Mouse (Mus musculus) ES-Bruce4 (cell line): ENCODE results near the gene Sart1. TPM values are rescaled to one million over a fixed set of nuclear protein-coding genes. Genes with fewer than 3 reads are reported as not detected.

ENCODE experiments used
- H3K27ac ChIP-seq: 2 replicates; pipeline ENCODE4 v1.5.1; 2012; ENCODE audit warnings: low read length, inconsistent platforms; ENCODE audit not compliant: insufficient read depth
- H3K27me3 ChIP-seq: 2 replicates; pipeline ENCODE4 v1.6.1; 2012; ENCODE audit warnings: mild to moderate bottlenecking, low read length, inconsistent platforms; ENCODE audit not compliant: control insufficient read depth, poor library complexity, insufficient read depth, severe bottlenecking
- H3K36me3 ChIP-seq: 2 replicates; pipeline ENCODE4 v1.6.1; 2012; ENCODE audit warnings: inconsistent platforms, mild to moderate bottlenecking, low read length, moderate library complexity; ENCODE audit not compliant: control insufficient read depth, poor library complexity, insufficient read depth, severe bottlenecking
- H3K4me1 ChIP-seq: one replicate; pipeline ENCODE4 v1.8.1; 2011; ENCODE audit warnings: low read length; ENCODE audit not compliant: control insufficient read depth, insufficient read depth
- H3K4me3 ChIP-seq: 2 replicates; pipeline ENCODE4 v1.5.1; 2011; ENCODE audit warnings: low read depth, mild to moderate bottlenecking, low read length
- H3K9ac ChIP-seq: 2 replicates; pipeline ENCODE4 v1.6.1; 2012; ENCODE audit warnings: low read depth, mild to moderate bottlenecking, inconsistent platforms; ENCODE audit not compliant: poor library complexity, severe bottlenecking
- H3K9me3 ChIP-seq: replicated peaks from 2 replicates; pipeline ENCODE4 v1.6.1; 2012; ENCODE audit warnings: mild to moderate bottlenecking, low read length, inconsistent platforms; ENCODE audit not compliant: control insufficient read depth, poor library complexity, insufficient read depth, severe bottlenecking
- CTCF ChIP-seq: IDR thresholded peaks from one replicate; pipeline ENCODE4 v1.8.1; 2011; ENCODE audit warnings: low read depth, low read length
- EP300 ChIP-seq: IDR thresholded peaks from 2 replicates; pipeline ENCODE4 v1.6.1; 2011; ENCODE audit warnings: low read depth, low read length; ENCODE audit not compliant: insufficient read depth
- POLR2A ChIP-seq: IDR thresholded peaks from one replicate; pipeline ENCODE4 v1.8.1; 2011; ENCODE audit warnings: low read length; ENCODE audit not compliant: insufficient read depth
- polyA plus RNA-seq: library from polyadenylated mRNA; stranded (reverse); fragments of >200 nt; gene quantifications from 2 replicates; pipeline ENCODE4 v1.2.4, GENCODE M21; 2011; ENCODE audit warnings: low read depth; ENCODE audit not compliant: missing spikeins, insufficient read depth, insufficient read length

Gene Sart1
- polyA plus RNA-seq, 1 experiment: 67.8 TPM

GRCm38 (mm10) chr19:5390416-5390815 is 1.9 kb upstream of the Sart1 start:
- no peaks in the 10 kb centered on the region for H3K27me3 ChIP-seq
- H3K4me1 ChIP-seq: no peaks in the 10 kb centered on the region
- peak overlapping the region; percentile 78 for H3K9ac ChIP-seq
- TF ChIP-seq POLR2A (no peak), CTCF (no peak), EP300 (no peak)
- no peak overlapping the region for H3K4me3 ChIP-seq
- H3K36me3 ChIP-seq: no peaks in the 10 kb centered on the region
- H3K9me3 ChIP-seq: no peaks in the 10 kb centered on the region
- no peak overlapping the region for H3K27ac ChIP-seq

GRCm38 (mm10) chr19:5389647-5390046 is 1.1 kb upstream of the Sart1 start:
- no peaks in the 10 kb centered on the region for H3K27me3 ChIP-seq
- H3K4me1 ChIP-seq: no peaks in the 10 kb centered on the region
- TF ChIP-seq POLR2A (no peak), CTCF (no peak), EP300 (no peak)
- peak overlapping the region; percentile 78 for H3K9ac ChIP-seq
- H3K36me3 ChIP-seq: peaks cover 3% of the 10 kb centered on the region
- H3K4me3 ChIP-seq: peak overlapping the region; percentile 99
- no peaks in the 10 kb centered on the region for H3K9me3 ChIP-seq
- H3K27ac ChIP-seq: peak overlapping the region; percentile 54; the same call in 1 of the 2 replicates

GRCm38 (mm10) chr19:5388011-5388441 is 477 bp downstream of the Sart1 start:
- H3K9ac ChIP-seq: peak overlapping the region; percentile 78
- peak overlapping the region; percentile 92 for H3K4me3 ChIP-seq
- H3K4me1 ChIP-seq: no peaks in the 10 kb centered on the region
- H3K27ac ChIP-seq: no peak overlapping the region
- TF ChIP-seq CTCF: no peak
- no peak for TF ChIP-seq EP300
- TF ChIP-seq POLR2A: no peak
- no peaks in the 10 kb centered on the region for H3K27me3 ChIP-seq
- no peaks in the 10 kb centered on the region for H3K9me3 ChIP-seq
- H3K36me3 ChIP-seq: peaks cover 16% of the 10 kb centered on the region

GRCm38 (mm10) chr19:5384715-5385114 is 3.8 kb downstream of the Sart1 start:
- Histone ChIP-seq H3K27ac (no peak overlapping the region), H3K27me3 (no peaks in the 10 kb centered on the region), H3K9me3 (no peaks in the 10 kb centered on the region), H3K4me3 (no peak overlapping the region), H3K4me1 (no peaks in the 10 kb centered on the region), H3K36me3 (peaks cover 37% of the 10 kb centered on the region), H3K9ac (no peak overlapping the region)
- no peak for TF ChIP-seq EP300
- no peak for TF ChIP-seq CTCF
- no peak for TF ChIP-seq POLR2A

- Histone ChIP-seq H3K27me3 (no peaks in the 10 kb centered on the region), H3K4me3 (no peak overlapping the region), H3K27ac (no peak overlapping the region), H3K4me1 (no peaks in the 10 kb centered on the region), H3K36me3 (peaks cover 44% of the 10 kb centered on the region), H3K9ac (no peak overlapping the region), H3K9me3 (no peaks in the 10 kb centered on the region)
- TF ChIP-seq POLR2A: no peak
- TF ChIP-seq CTCF: no peak
- no peak for TF ChIP-seq EP300
These were observed 5.2 kb downstream of the Sart1 start for GRCm38 (mm10) chr19:5383326-5383725.

GRCm38 (mm10) chr19:5377446-5377845 is 11.1 kb downstream of the Sart1 start:
- Histone ChIP-seq H3K9me3 (no peaks in the 10 kb centered on the region), H3K36me3 (peaks cover 28% of the 10 kb centered on the region), H3K4me3 (no peak overlapping the region), H3K9ac (no peak overlapping the region), H3K27me3 (no peaks in the 10 kb centered on the region), H3K27ac (no peak overlapping the region), H3K4me1 (no peaks in the 10 kb centered on the region)
- TF ChIP-seq EP300 (no peak), CTCF (no peak), POLR2A (no peak)
